Mouse (Mus musculus): ENCODE measurements at regions not wholly inside any gene's neighbourhood (a gene's known extent, or its start where the extent isn't known, plus 50 kb on each side); places are given as distances from the start of the nearest gene placed in this dataset.

DNA sequence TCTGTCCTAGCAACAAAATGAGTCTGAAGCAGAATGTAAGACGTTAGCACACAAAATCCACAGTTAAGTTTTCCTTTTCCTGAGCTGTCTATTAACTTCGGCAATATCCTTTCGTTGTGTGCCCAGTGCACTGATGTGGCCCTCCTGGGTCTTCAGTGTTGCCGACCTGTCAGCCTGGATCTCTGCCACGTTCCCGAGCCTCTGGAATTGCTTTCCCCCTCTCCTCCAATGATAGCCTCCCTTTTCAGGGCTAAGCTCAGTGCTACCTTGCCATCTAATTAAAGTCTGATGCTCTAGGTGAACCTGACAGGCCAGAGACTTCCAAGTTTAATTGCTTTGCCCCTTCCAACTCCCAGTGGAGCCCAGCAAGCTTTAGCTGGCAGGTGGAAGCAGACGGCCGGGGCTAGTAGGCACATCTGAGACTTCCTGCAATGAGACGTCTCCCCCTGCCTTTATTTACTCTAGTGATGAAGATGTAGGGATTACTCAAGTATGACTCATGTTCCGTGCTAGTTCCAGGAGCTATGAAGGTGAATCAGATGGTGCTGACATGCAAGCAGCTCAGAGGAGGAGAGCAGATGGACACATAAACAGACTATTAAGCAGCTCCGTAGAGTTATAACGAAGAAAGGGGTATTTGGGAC, 894.3 kb upstream of the Car8 start:
- no peak for DNase-seq (ENCODE audit: extremely low read depth, low read depth, low spot score)

DNA sequence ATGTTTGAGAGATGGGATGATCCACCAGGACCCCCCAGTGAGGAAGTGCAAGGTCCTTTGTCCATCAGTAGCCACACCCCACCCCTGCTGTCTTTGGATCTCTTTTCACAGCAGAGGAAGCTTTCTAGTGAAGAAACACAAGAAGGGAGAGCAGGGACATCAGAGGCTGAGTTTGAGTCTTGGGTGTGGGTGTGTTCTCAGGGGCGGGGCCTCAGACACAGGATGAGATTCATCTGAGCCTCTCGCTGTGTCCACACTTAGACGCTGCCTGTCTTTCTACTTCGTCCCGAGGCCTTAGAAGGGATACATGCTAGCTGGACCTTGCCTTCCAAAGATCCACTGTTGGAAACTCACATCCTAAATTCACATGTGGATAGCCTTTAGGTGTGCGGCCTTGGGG, 893.5 kb upstream of the Car8 start:
- DNase-seq (ENCODE audit: extremely low read depth, low read depth, low spot score), result no peak

DNA sequence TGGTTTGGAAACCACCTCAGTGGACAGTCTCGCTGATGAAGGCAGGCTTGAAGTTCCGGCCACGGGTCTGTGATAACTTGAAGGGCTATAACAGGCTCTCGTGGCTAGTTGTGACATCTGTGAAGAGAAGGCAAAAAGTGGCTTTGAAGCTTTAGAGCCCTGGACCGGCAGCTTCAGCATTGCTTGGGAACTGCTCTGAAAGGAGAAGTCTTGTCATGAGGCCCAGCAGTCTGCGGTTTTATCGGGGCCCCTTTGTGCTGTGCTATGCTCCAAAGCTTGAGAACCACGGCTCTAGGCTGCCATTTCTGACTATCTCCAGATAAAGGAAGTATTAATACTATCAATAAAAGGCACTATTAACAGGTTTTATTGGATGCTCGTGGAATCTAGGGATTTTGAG, 892.8 kb upstream of the Car8 start:
- no peak for DNase-seq (ENCODE audit: extremely low read depth, low read depth, low spot score)

DNA sequence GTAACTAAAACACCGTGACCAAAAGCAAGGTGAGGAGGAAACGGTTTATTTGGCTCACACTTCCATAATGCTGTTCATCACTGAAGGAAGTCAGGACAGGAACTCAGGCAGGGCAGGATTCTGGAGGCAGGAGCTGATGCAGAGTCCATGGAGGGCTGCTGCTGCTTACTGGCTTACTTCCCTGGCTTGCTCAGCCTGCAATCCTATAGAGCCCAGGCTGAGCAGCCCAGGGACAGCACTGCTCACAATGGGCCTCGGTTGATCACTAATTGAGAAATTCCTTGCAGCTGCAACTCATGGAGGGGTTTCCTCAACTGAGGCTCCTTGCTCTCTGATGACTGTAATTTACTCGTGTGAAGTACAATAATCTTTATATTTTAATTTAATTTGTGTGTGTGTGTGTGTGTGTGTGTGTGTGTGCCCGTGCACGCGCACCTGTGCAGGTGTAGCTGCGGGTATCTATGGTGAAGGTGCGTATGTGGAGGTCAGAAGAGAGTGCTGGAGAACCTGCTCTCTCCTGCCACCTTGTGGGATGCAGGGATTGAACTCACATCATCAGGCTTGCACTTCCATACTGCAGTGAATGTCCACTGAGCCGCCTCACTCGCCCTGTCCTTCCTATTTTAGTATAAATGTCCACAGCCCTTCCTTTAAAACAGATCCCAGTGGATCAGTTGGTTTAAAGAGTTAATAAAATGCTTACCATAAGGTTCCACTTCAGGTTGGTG, 886.6 kb upstream of the Car8 start:
- no peak for DNase-seq (ENCODE audit: extremely low read depth, low read depth, low spot score)

DNA sequence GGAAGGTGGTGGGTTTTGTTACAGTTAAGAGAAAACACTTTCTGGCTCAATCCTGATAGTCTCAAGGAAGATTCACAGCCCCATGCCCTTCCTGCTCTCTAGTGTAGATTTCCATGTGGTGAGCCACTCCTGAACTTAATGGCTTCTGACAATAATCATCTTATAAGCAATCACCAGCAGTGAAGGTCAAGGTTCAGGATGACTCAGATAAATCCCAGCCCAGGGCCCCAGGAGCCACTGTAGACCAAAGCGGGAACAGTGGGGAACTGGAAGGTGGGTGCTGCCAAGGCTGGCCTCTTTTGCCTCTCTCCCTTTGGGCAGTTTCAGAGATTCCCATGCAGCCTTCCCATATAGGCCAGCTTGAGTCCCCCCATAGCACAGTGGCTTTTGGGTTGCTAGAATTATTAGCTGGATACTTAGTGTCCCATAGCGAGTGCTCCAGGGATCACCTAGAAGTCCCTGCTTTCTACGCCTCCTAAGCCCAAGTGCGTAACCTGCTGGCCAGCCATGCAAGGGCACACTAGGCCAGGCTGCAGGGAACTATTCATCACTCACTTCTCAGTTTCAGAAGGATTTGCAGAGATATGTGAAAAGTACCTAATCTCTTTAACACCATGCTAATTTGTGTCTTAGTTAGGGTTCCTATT, 885.9 kb upstream of the Car8 start:
- no peak for DNase-seq (ENCODE audit: extremely low read depth, low read depth, low spot score)

DNA sequence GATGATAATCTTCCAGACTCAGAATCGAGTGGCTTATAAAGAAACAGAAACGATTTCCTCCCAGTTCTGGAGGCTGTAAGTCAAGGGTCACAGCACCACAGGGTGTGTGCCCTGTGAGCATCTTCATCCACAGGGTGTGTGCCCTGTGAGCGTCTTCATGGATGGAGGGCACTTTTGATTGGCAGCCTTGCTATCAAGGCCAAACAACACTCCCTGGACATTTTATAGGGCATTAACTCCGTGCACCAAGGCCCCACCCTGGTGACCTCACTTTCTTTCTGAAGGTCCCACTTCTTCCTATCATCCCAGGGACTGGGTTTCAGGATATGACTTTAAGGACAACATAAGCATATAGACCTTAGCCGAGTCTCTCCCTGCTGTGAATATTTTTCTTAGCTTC, 885.3 kb upstream of the Car8 start:
- DNase-seq (ENCODE audit: extremely low read depth, low read depth, low spot score), result no peak

DNA sequence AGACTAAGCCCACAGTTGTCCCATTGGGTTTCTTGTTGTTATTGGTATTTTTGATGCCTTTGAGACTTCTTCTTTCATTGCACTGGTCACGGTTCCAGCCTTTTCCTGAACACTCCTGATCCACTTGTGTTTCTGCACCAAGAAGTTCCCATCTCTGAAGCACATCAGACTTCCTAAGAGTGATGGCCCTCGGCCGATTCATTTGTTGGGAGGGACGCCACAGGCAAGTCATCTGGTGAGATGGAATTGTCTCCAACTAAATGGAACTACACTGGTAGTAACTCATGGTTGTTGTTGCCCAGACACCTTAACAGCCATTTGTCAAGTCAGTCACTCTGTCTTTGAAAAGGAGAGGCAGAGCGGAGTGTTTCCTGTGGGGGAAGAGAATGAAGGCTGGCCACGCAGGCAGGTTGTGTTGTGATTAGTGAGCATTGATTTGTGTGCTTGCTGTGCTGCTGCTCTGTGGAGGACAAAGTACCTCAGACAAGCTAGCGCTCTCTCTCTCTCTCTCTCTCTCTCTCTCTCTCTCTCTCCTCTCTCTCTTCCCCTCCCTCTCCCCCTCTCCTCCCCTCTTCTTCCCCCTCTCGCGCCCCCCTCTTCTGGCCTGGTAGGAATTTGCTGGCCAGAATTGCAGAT, 884.7 kb upstream of the Car8 start:
- DNase-seq (ENCODE audit: extremely low read depth, low read depth, low spot score), result no peak

DNA sequence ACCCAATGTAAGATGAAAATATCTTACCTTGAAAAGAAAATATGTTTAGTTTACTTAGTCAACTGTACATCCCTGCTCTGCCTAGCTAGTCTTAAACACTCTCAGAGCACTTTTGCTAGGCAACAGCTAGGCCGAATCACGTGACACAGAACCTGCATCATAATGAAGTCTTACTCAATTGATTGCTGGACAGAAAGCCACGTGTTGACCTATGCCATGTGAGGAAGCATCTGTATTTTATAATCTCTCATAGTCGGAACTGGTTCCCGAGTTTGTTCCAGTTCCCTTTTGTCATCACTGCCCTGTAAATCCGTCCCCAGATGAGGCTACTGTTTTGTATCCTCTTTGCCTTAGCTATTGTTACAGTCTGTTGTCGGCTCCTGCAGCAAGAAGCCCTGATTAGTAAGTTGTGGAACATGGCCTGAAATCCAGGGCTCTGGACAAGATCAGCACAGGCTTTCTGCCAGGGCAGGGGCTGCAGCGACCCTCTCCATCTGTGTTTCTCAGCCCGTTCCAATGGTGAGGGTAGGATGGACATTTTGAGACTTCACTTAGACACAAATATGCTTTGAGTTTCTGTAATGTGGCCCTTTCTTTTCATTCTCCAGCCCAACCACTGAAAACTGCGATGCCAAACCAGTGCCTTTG, 883.9 kb upstream of the Car8 start:
- DNase-seq (ENCODE audit: extremely low read depth, low read depth, low spot score), result no peak

DNA sequence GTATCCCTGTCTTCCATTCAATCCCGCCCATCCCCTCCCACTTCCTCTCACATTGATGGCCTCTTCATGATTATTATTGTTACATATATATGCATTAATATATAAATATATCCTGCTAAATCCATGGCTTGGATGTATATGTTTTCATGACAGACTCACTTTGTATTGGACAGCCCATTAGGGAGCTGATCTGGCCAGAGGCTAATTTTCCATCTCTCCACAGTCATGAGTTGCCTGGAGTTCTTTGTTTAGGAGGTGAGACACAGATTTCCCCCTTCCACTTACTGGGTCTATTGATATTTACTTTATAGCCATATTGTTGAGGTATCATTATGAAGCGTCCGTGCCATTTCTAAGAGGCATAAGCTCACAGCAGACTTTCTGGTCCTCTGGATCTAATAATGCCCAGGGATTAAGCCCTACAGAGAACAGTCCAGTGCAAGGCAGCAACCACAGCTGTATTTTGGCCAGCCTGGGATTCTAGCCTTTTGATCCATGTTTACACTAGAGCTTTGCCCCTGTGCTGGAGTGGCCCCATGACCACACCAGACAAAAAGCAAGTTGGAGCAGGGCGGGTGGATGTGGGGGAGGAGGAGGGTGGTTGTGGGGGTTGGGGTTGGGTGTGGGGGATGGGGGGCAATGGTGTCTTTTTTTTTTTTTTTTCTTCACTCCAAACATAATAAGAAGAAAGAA, 878.3 kb upstream of the Car8 start:
- DNase-seq (ENCODE audit: extremely low read depth, low read depth, low spot score), result no peak

DNA sequence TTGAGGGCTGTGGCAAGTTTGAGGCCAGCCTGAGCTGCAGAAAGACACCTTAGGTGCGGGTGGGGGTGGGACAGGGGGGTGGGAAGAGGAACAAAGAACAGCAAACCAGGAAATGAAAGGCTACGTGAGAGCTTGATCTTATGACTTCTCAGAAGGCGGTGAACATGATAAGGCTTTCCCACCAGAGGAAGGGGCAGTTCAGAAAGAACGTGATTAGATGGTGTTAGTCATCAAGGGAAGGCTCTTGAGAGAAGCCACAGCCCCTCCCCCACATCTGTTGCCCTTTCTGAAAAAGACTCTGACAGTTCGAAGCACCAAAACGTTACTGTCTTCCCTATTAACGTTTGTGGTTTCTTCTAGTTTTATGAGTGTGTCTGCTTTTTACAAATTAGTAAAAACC, 877.0 kb upstream of the Car8 start:
- no peak for DNase-seq (ENCODE audit: extremely low read depth, low read depth, low spot score)

DNA sequence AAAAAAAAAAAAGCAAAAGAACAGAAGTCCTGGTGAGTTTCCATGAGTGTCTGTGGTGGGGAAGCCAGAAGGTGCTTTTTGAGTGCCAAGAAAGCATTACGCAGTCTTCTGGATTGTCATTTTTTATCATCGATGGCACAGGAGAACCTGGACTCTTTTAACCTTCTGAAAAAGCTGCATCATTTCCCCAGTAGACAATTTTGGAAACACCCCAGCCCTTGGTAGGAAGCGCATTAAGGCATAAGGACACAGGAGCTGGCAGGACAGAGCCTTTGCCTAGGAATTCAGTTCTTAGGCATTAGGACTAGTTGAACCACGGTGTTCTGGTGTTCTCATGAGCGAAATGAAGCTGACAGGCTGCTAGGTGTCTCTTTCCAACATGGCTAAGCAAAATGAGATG, 875.1 kb upstream of the Car8 start:
- no peak for DNase-seq (ENCODE audit: extremely low read depth, low read depth, low spot score)

DNA sequence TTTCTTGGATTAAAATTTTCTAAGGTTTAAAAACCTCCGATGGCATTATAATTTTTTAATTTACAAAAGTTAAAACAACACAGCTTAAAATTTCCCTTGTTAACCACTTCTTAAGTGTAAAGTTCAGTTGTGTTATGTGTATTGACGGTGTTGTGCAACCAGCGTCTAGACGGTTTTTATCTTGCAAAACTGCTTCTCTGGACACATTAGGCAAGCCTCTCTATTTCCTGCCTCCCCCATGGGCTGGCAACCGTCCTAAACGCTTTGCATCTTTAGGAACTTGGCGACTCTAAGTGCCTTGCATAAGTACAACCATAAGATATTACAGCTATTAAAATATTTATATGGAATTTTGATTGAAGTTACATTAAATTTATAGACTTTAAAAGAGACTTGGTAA, 871.5 kb upstream of the Car8 start:
- peak; percentile 91 for DNase-seq (ENCODE audit: extremely low read depth, low read depth, low spot score)

DNA sequence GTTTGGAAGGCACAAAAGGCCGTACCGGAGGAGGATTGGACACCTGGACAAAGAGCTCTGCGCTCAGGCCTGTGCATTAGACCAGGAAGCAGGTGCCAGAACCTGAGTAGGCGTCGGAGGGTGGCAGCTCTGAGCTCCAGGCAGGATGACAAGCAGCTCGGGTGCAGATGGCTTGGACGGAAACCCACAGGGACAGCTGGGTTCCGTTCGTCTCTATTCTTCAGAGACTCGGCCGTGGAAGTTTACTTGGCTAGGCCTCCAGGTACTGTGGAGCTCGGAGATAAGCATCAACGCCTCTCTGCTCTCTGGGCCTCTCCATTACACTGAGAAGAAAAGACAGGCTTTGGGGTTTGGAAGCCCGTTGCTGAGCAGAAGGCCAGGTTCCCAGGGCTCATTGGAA, 868.5 kb upstream of the Car8 start:
- DNase-seq (ENCODE audit: extremely low read depth, low read depth, low spot score), result no peak

DNA sequence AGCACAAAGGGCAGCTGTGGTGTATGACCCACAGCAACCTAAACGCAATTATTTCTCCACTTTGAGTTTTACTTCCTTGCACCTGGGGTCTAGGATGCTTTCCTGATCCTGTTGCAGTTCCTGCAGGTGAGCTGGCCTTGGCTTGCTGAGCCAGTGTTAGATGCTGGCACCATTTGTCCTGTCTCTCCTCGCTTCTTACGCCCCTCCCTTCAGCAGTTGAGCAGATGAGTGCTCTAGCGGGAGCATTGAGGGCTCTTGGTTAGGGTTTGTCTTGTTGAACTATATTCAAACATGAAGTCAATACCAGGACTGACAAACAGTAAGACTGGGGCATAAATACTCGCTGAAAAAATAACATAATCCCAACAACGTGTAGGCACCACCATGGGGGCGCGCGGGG, 867.9 kb upstream of the Car8 start:
- no peak for DNase-seq (ENCODE audit: extremely low read depth, low read depth, low spot score)

DNA sequence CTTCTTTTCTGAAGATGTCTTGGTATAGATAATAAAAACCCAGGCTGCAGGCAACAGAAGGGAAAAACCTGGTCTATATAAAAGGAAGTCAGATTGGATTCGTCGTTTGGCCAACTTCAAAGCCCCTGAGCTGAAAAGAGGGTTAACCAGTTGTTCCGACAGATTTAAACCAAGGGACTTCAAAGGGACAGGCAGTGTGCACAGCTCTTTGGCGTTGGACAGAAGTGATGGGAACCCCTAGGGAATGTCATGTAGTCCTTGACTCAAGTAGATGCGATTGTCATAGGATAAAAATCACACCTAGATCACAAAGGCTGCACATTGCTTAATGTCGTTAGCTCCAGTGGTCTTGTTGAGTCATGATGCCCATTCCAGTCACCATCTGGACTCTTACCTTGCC, 865.8 kb upstream of the Car8 start:
- no peak for DNase-seq (ENCODE audit: extremely low read depth, low read depth, low spot score)

DNA sequence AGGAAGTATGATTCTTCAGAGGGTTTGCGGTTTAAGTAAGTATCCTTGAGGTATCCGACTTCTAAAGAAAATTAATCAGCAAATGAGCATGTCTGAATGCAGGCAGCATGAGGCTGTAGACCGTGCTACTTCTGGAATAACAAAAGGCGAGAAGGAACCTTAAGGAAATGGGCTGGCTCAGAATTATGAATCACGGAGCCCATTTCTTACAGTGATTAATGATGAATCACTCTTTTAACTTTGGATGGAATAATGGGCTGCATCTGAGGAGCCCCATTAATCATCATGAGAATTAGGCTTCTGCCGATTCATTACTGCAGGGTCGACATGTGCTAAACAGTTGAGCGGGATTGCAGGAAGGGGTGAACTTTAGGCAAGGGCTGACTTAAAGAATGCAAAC, 865.1 kb upstream of the Car8 start:
- DNase-seq (ENCODE audit: extremely low read depth, low read depth, low spot score), result no peak

DNA sequence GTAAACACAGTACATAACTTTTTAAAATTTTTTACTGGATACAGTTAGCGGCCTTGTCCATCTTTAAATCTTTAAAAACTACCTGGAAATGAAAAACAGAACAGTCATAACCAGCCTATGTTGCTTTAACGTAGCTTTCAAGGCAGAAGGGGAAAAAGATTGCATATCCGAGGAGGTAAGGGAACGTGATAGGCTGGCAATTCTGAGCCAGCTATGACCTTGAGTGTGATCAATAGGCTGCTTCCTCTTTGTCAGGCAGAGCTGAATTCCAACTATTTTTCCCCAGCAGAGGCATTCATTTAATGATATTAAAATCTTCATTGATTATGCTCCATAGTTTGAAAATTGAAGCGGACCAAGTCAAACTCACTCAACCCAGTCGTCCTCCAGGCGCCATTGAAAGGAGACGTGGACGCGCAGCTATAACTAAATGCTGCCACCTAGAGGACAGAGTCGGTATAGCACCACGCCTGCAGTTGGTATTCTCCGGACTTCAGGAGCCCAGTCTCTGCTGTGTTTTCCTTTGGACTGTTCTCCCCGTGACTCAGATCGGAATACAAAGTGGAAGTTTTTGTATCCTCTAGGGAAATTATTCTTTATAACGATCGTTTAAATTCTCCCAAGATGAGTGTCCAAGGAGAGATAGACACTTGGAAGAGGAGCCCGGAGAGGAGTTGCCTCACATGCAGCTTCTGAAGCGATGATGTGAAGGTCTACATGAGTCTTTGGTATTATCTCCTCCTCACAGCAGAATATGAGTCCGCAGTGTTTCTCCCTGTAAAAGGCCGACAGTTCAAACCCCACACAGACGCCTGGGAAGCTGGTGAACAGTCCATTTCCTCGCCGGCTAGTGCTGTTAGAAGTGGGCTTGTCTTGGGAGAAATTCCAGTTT, 858.2 kb upstream of the Car8 start:
- no peak for DNase-seq (ENCODE audit: extremely low read depth, low read depth, low spot score)

DNA sequence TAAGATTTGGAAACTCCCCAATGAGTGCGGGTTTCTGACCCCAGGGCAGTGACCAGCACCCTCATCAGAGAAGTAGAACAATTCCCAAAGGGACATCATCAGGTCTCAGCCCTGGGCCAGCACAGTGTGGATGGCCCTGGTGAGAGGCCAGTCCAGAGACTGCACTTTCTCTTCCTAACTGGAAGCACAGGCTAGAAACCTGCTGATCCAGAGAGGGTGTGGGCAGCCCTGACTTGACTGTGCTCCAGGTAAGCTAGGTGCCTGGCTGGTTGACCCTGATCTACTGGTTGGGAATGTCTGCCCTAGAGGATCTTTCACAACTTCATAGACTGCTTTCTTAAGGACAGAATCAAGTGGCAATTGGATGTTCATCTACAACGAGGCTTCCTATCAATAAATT, 857.4 kb upstream of the Car8 start:
- peak; percentile 92 for DNase-seq (ENCODE audit: extremely low read depth, low read depth, low spot score)

DNA sequence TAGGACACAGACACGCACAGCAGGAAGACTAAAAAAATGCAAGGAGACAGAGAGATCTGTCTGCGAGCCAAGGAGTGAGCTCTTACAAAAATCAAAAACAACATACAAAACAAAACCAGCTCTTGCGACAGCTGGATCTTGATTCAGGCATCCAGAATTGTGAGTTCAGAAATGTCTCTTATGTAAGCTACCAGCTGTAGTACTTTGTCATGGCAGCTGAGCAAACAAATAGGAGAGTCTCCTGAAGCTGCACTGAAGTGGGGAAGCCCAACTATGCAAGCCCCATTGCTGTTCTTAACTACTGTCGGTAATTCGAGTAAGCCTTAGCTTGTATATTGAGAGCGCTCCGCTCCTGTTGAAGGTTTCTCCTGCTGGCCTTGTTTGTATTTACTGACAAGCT, 856.8 kb upstream of the Car8 start:
- peak; percentile 89 for DNase-seq (ENCODE audit: extremely low read depth, low read depth, low spot score)

DNA sequence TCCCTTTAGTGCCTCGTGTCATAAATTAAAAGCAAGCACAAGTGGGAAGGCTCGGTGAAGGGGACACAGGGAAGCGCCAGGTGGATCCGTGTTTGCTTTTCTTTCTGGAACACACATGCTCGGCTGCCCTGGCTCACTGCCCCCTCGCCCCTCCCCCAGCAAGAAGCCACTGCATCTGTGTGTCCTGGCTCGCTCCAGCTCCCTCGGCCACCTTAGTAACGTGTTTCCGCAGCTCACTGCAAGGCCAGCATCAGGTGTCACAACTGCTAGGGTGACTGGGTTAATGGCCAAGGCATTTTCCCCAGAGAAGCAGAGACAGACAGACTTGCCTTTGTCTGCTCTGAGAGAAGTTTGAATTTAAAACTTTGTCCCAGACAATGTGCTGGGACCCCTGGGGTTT, 855.7 kb upstream of the Car8 start:
- DNase-seq (ENCODE audit: extremely low read depth, low read depth, low spot score), result no peak
